Mouse (Mus musculus): ENCODE measurements at regions not wholly inside any gene's neighbourhood (a gene's known extent, or its start where the extent isn't known, plus 50 kb on each side); places are given as distances from the start of the nearest gene placed in this dataset.

GRCm38 (mm10) chr1:27062311-27062710 lies 375.1 kb upstream of the 4931408C20Rik start:
- peak; percentile 65 for DNase-seq (ENCODE audit: low read depth, low spot score)
